9 mouse cellular contexts compared by ENCODE assay signal in genomic region chr8:122665221-122665620, GRCm38 (mm10). TPM values are rescaled to one million over a fixed set of nuclear protein-coding genes. Genes with fewer than 3 reads are reported as not detected.
A peak's percentile ranks its signal among the peaks of the same experiment; 100 is the strongest.
DNase-seq lines count a peak whose midpoint lies in the region; ATAC-seq and TF ChIP-seq lines count a peak whose summit lies in the region.
"Had no signal": no experiment of that assay in that cellular context is flagged by ENCODE, and none has a peak within 500 bp of the region (broad histone marks: within the 10 kb centered on the region; RNA-seq: fewer than 3 reads in every experiment).

No protein-coding gene starts in this region.

- H3K4me2 ChIP-seq in hindbrain, postnatal 0 days (ENCODE audit: low read depth, low read length): 0 out of 2 replicates have a peak overlapping the region, but pooled peaks have one; percentile 42
- no peak overlapping the region for H3K4me2 ChIP-seq in liver, embryonic 12.5 days
- peak overlapping the region; percentile 38 for H3K4me2 ChIP-seq in neural tube, embryonic 15.5 days

- no peak overlapping the region for H3K4me3 ChIP-seq in cerebellum, adult 2 months (replicated peaks; ENCODE audit: insufficient read depth, low read depth, low read length)
- no peak overlapping the region for H3K4me3 ChIP-seq in hindbrain, postnatal 0 days (ENCODE audit: low read length)
- no peak overlapping the region for H3K4me3 ChIP-seq in liver, embryonic 12.5 days
- no peak overlapping the region for H3K4me3 ChIP-seq in neural tube, embryonic 15.5 days (replicated peaks)

- no peaks in the 10 kb centered on the region for H3K27me3 ChIP-seq in cerebellum, adult 2 months (ENCODE audit: control insufficient read depth, insufficient read depth, low read length)
- H3K27me3 ChIP-seq in hindbrain, postnatal 0 days (ENCODE audit: insufficient read depth, low read length): no peaks in the 10 kb centered on the region
- peaks cover 17% of the 10 kb centered on the region; the same call in 1 of the 2 replicates for H3K27me3 ChIP-seq in liver, embryonic 12.5 days (replicated peaks)
- no peaks in the 10 kb centered on the region for H3K27me3 ChIP-seq in neural tube, embryonic 15.5 days (replicated peaks)

- peak; percentile 15; the same call in 1 of the 2 replicates for TF ChIP-seq CTCF in cerebellum, adult 2 months (IDR thresholded peaks at IDR 0.05; ENCODE audit: borderline replicate concordance, insufficient read depth, low read depth, low read length)
- no peak for TF ChIP-seq CTCF in hindbrain, postnatal 0 days (IDR thresholded peaks at IDR 0.05; ENCODE audit: low read depth)

- no peak overlapping the region for H3K9ac ChIP-seq in hindbrain, postnatal 0 days (replicated peaks; ENCODE audit: low read length)
- no peak overlapping the region for H3K9ac ChIP-seq in liver, embryonic 12.5 days
- no peak overlapping the region for H3K9ac ChIP-seq in neural tube, embryonic 15.5 days (replicated peaks)

- peak overlapping the region; percentile 35 for H3K27ac ChIP-seq in cerebellum, adult 2 months (ENCODE audit: insufficient read depth, low read length)
- H3K27ac ChIP-seq in hindbrain, postnatal 0 days: peak overlapping the region; percentile 69
- H3K27ac ChIP-seq in liver, embryonic 12.5 days: 0 out of 2 replicates have a peak overlapping the region, but pooled peaks have one; percentile 13
- H3K27ac ChIP-seq in neural tube, embryonic 15.5 days (replicated peaks): peak overlapping the region; percentile 83

- 0 out of 2 replicates have a peak, but pooled peaks have one; percentile 44 for ATAC-seq in hindbrain, postnatal 0 days
- no peak for ATAC-seq in liver, embryonic 12.5 days
- ATAC-seq in neural tube, embryonic 15.5 days (ENCODE audit: low FRiP score): peak; percentile 10; the same call in 1 of the 2 replicates
- ATAC-seq in megakaryocyte-erythroid progenitor cell, adult 5-6 weeks (replicated peaks; ENCODE audit: low FRiP score, low TSS enrichment, poor library complexity, severe bottlenecking): no peak

- no peaks in the 10 kb centered on the region for H3K9me3 ChIP-seq in hindbrain, postnatal 0 days (ENCODE audit: low read length)
- H3K9me3 ChIP-seq in liver, embryonic 12.5 days (replicated peaks): no peaks in the 10 kb centered on the region
- no peaks in the 10 kb centered on the region for H3K9me3 ChIP-seq in neural tube, embryonic 15.5 days (replicated peaks)

- no peaks in the 10 kb centered on the region for H3K36me3 ChIP-seq in hindbrain, postnatal 0 days (ENCODE audit: insufficient read depth, low read length)
- H3K36me3 ChIP-seq in liver, embryonic 12.5 days: peaks cover 57% of the 10 kb centered on the region
- no peaks in the 10 kb centered on the region for H3K36me3 ChIP-seq in neural tube, embryonic 15.5 days

- no peak for TF ChIP-seq POLR2A in cerebellum, adult 2 months (IDR thresholded peaks at IDR 0.05; ENCODE audit: borderline replicate concordance, insufficient read depth, low read length)

- WGBS in cerebellum, adult 2 months: 7% methylated on average over 8 of the region's 8 CpGs
- 24% methylated on average over 8 of the region's 8 CpGs for WGBS in hindbrain, postnatal 0 days
- 60% methylated on average over 8 of the region's 8 CpGs for WGBS in liver, embryonic 12.5 days (ENCODE audit: insufficient replicate concordance)
- WGBS in neural tube, embryonic 15.5 days: 35% methylated on average over 8 of the region's 8 CpGs

- DNase-seq in ovary, adult 18-20 months (ENCODE audit: low spot score): peak; percentile 20
- DNase-seq in ovary, postnatal 14 days (ENCODE audit: low spot score): no peak
- peak; percentile 76 to 82 for DNase-seq in cerebellum, adult 2 months
- DNase-seq in gastrocnemius, adult 18-20 months (ENCODE audit: low spot score): peak; percentile 61
- peak; percentile 63 for DNase-seq in hindbrain, postnatal 0 days (ENCODE audit: low spot score)

- H3K4me1 ChIP-seq in cerebellum, adult 2 months (ENCODE audit: control insufficient read depth, insufficient read depth, low read length): peaks cover 85% of the 10 kb centered on the region
- peaks cover 26% of the 10 kb centered on the region for H3K4me1 ChIP-seq in hindbrain, postnatal 0 days (ENCODE audit: insufficient read depth, low read length)
- H3K4me1 ChIP-seq in liver, embryonic 12.5 days: peaks cover 76% of the 10 kb centered on the region
- peaks cover 88% of the 10 kb centered on the region for H3K4me1 ChIP-seq in neural tube, embryonic 15.5 days

RNA-seq across cellular contexts. Expression of gene Cbfa2t3, which starts 33.7 kb away (rescaled TPM):
- polyA plus RNA-seq in cerebellum, adult 2 months (2012; rRNA removed): 17.7 and 21.6 TPM in 2 replicates
- 10 to 100 TPM; 16.1 to 25.9 TPM for total RNA-seq in gastrocnemius, adult 18-20 months (2021)
- 9.2 and 10.0 TPM in 2 replicates for total RNA-seq in hindbrain, postnatal 0 days (2014; rRNA removed)
- polyA plus RNA-seq in hindbrain, postnatal 0 days (2015; fragmentation: Nextera tagmentation; extraction: Ambion mirVana): 12.4 and 12.6 TPM in 2 replicates
- 7.7 and 8.0 TPM in 2 replicates for polyA plus RNA-seq in liver, embryonic 12.5 days (2016; fragmentation: Nextera tagmentation; extraction: Ambion mirVana)
- 14.4 and 16.8 TPM in 2 replicates for polyA plus RNA-seq in neural tube, embryonic 15.5 days (2015; fragmentation: Nextera tagmentation; extraction: Ambion mirVana)
- total RNA-seq in megakaryocyte-erythroid progenitor cell, adult 5-6 weeks (2014; fragmentation: Nextera tagmentation): 78.3 and 79.6 TPM in 2 replicates
- 7.8 and 15.4 TPM in 2 replicates for total RNA-seq in megakaryocyte-erythroid progenitor cell, adult 5-6 weeks (2017)

RNA-seq across cellular contexts. Expression of gene Pabpn1l, which starts 42.7 kb away (rescaled TPM):
- not detected in 2 replicates for polyA plus RNA-seq in cerebellum, adult 2 months (2012; rRNA removed)
- not detected for total RNA-seq in gastrocnemius, adult 18-20 months (2021)
- total RNA-seq in hindbrain, postnatal 0 days (2014; rRNA removed): not detected in 2 replicates
- polyA plus RNA-seq in hindbrain, postnatal 0 days (2015; fragmentation: Nextera tagmentation; extraction: Ambion mirVana): not detected in 2 replicates
- not detected in 2 replicates for polyA plus RNA-seq in liver, embryonic 12.5 days (2016; fragmentation: Nextera tagmentation; extraction: Ambion mirVana)
- polyA plus RNA-seq in neural tube, embryonic 15.5 days (2015; fragmentation: Nextera tagmentation; extraction: Ambion mirVana): 0.14 TPM in 1 of 2 replicates, not detected in the other
- total RNA-seq in megakaryocyte-erythroid progenitor cell, adult 5-6 weeks (2014; fragmentation: Nextera tagmentation): not detected in 2 replicates
- total RNA-seq in megakaryocyte-erythroid progenitor cell, adult 5-6 weeks (2017): not detected in 2 replicates
- polyA plus RNA-seq: neural tube, embryonic 11.5 days had no signal

RNA-seq across cellular contexts. Expression of gene Trappc2l, which starts 53.8 kb away (rescaled TPM):
- polyA plus RNA-seq in cerebellum, adult 2 months (2012; rRNA removed): 199 and 206 TPM in 2 replicates
- total RNA-seq in gastrocnemius, adult 18-20 months (2021): 10 to 100 TPM; 39.9 to 46.1 TPM
- 7.6 and 11.4 TPM in 2 replicates for total RNA-seq in hindbrain, postnatal 0 days (2014; rRNA removed)
- 117 and 130 TPM in 2 replicates for polyA plus RNA-seq in hindbrain, postnatal 0 days (2015; fragmentation: Nextera tagmentation; extraction: Ambion mirVana)
- 27.2 and 30.0 TPM in 2 replicates for polyA plus RNA-seq in liver, embryonic 12.5 days (2016; fragmentation: Nextera tagmentation; extraction: Ambion mirVana)
- polyA plus RNA-seq in neural tube, embryonic 15.5 days (2015; fragmentation: Nextera tagmentation; extraction: Ambion mirVana): 103 and 113 TPM in 2 replicates
- 24.4 and 27.7 TPM in 2 replicates for total RNA-seq in megakaryocyte-erythroid progenitor cell, adult 5-6 weeks (2014; fragmentation: Nextera tagmentation)
- total RNA-seq in megakaryocyte-erythroid progenitor cell, adult 5-6 weeks (2017): 10.2 and 19.6 TPM in 2 replicates

RNA-seq across cellular contexts. Expression of gene Galns, which starts 54.0 kb away (rescaled TPM):
- polyA plus RNA-seq in cerebellum, adult 2 months (2012; rRNA removed): 8.5 and 8.7 TPM in 2 replicates
- total RNA-seq in gastrocnemius, adult 18-20 months (2021): 1 to 10 TPM; 1.0 to 1.1 TPM
- total RNA-seq in hindbrain, postnatal 0 days (2014; rRNA removed): 12.0 and 14.2 TPM in 2 replicates
- 9.1 and 10.0 TPM in 2 replicates for polyA plus RNA-seq in hindbrain, postnatal 0 days (2015; fragmentation: Nextera tagmentation; extraction: Ambion mirVana)
- polyA plus RNA-seq in liver, embryonic 12.5 days (2016; fragmentation: Nextera tagmentation; extraction: Ambion mirVana): 4.6 TPM in 2 replicates
- 6.7 and 9.5 TPM in 2 replicates for polyA plus RNA-seq in neural tube, embryonic 15.5 days (2015; fragmentation: Nextera tagmentation; extraction: Ambion mirVana)
- total RNA-seq in megakaryocyte-erythroid progenitor cell, adult 5-6 weeks (2014; fragmentation: Nextera tagmentation): 21.7 and 31.5 TPM in 2 replicates
- 3.8 and 8.2 TPM in 2 replicates for total RNA-seq in megakaryocyte-erythroid progenitor cell, adult 5-6 weeks (2017)

Comparison
In these comparisons a context has a peak if more than half of its experiments do, and no peak if none do; other contexts are left out.
1. H3K27ac ChIP-seq: peak in every context shown above with its lines; median percentile 83 in neural tube, embryonic 15.5 days; 69 in hindbrain, postnatal 0 days; 35 in cerebellum, adult 2 months; 13 in liver, embryonic 12.5 days.
2. ATAC-seq: peak in hindbrain, postnatal 0 days (single experiment) and neural tube, embryonic 15.5 days (single experiment); none in liver, embryonic 12.5 days (single experiment) and megakaryocyte-erythroid progenitor cell, adult 5-6 weeks (single experiment).